Mouse (Mus musculus) telencephalon, adult 2 months (tissue): Measurements from ENCODE around the gene Opalin.

Experiments
- DNase-seq: peaks from one replicate; pipeline ENCODE4 v3.0.0-alpha.2; 2011; ENCODE audit warnings: low read depth, low spot score

Opalin gene

GRCm38 (mm10) chr19:41073746-41074455, 3.0 kb downstream of the Opalin start:
- DNase-seq, result peak; percentile 78

- peak; percentile 95 for DNase-seq
Measured at GRCm38 (mm10) chr19:41071500-41071899, 5.4 kb downstream of the Opalin start.

- DNase-seq, result no peak
Measured at GRCm38 (mm10) chr19:41054702-41055101, 22.2 kb downstream of the Opalin start.

GRCm38 (mm10) chr19:41053530-41053929, 23.4 kb downstream of the Opalin start:
- no peak for DNase-seq

GRCm38 (mm10) chr19:41052247-41052646, 24.7 kb downstream of the Opalin start:
- no peak for DNase-seq

GRCm38 (mm10) chr19:41051714-41052113, 25.2 kb downstream of the Opalin start:
- DNase-seq, result no peak

GRCm38 (mm10) chr19:41048187-41048559, 28.7 kb downstream of the Opalin start:
- DNase-seq, result no peak

GRCm38 (mm10) chr19:41047437-41048186, 29.3 kb downstream of the Opalin start:
- no peak for DNase-seq

- no peak for DNase-seq
Measured at GRCm38 (mm10) chr19:41045091-41045770, 31.7 kb downstream of the Opalin start.

GRCm38 (mm10) chr19:41039110-41039509, 37.8 kb downstream of the Opalin start:
- no peak for DNase-seq

GRCm38 (mm10) chr19:41035809-41036551, 40.9 kb downstream of the Opalin start:
- no peak for DNase-seq

GRCm38 (mm10) chr19:41031869-41032268, 45.0 kb downstream of the Opalin start:
- no peak for DNase-seq

- no peak for DNase-seq
Measured at GRCm38 (mm10) chr19:41031009-41031408, 45.9 kb downstream of the Opalin start.

GRCm38 (mm10) chr19:41030161-41030560, 46.8 kb downstream of the Opalin start:
- DNase-seq, result no peak

- no peak for DNase-seq
Measured at GRCm38 (mm10) chr19:41029219-41029618, 47.7 kb downstream of the Opalin start, which contains the start of gene Dntt. TSS of gene Dntt (plus strand) at chr19:41029275.

- no peak for DNase-seq
Measured at GRCm38 (mm10) chr19:41027601-41028000, 49.3 kb downstream of the Opalin start.

- no peak for DNase-seq
Measured at GRCm38 (mm10) chr19:41027024-41027423, 49.9 kb downstream of the Opalin start.

- DNase-seq, result no peak
Measured at GRCm38 (mm10) chr19:41026551-41026950, 50.4 kb downstream of the Opalin start.

- DNase-seq, result no peak
Measured at GRCm38 (mm10) chr19:41022244-41022643, 54.7 kb downstream of the Opalin start.

- DNase-seq, result no peak
Measured at GRCm38 (mm10) chr19:41020537-41020936, 56.4 kb downstream of the Opalin start.

- DNase-seq, result no peak
Measured at GRCm38 (mm10) chr19:41019164-41019675, 57.7 kb downstream of the Opalin start.
